Mouse (Mus musculus): ENCODE measurements around the gene Mogs.

GRCm38 (mm10) chr6:83084477-83084876, 30.8 kb upstream of the Mogs start:
- TF ChIP-seq MAFK (IDR thresholded peaks at IDR 0.05; ENCODE audit: borderline replicate concordance, low read depth, low read length) (no peak), ZMIZ1 (IDR thresholded peaks at IDR 0.05; ENCODE audit: low read depth, low read length) (no peak), CTCF (IDR thresholded peaks at IDR 0.05 in 2 of 3, conservative IDR thresholded peaks at IDR 0.05 in 1 of 3; ENCODE audit: control insufficient read depth in 1 of 3, insufficient read depth in 1 of 3, low read depth in 2 of 3, low read length in 3 of 3, poor library complexity in 1 of 3, severe bottlenecking in 1 of 3) (no peak), SMC3 (IDR thresholded peaks at IDR 0.05; ENCODE audit: low read depth, low read length) (no peak), SIN3A (IDR thresholded peaks at IDR 0.05; ENCODE audit: low read length) (no peak), POLR2A (IDR thresholded peaks at IDR 0.05; ENCODE audit: control insufficient read depth in 1 of 2, insufficient read depth in 1 of 2, low read depth in 1 of 2, low read length in 2 of 2, poor library complexity in 1 of 2) (no peak)

Data from MEL (cell line).